Mouse (Mus musculus): ENCODE measurements at regions not wholly inside any gene's neighbourhood (a gene's known extent, or its start where the extent isn't known, plus 50 kb on each side); places are given as distances from the start of the nearest gene placed in this dataset.

DNA sequence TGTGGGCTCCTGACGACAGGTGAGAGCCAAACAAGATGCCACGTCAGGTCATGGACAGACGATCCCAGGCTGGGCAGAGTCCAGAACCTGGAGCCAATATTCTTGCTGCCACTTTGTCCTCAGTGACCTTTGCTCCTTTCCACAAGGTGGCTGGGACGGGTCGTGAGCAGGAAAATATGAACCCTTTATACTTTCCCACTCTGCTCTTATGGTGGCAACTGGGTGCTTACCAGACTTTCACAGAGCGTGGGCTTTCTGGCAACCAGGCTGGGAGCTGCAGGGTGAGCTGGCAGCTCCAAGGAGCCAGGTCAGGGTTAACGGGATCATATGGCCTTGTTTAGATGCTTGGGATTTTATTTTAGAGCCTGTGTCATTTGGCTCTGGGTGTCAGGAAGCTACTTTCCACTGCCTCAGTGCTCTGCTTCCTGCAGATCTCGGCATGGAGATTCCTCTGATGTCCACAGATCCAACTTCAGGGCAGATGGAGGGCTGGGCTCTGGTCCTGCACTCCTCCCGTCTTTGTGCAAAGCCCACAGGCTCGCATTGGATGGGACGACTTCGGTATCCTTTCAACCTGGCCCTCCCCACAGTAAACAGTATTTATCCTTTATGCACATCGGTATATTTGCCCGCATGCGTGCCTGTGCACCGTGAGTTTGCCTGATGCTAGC is 143.9 kb downstream of the Unc5cl start:
- TF ChIP-seq CTCF (conservative IDR thresholded peaks at IDR 0.05; ENCODE audit: low read length) = no peak
- no peak for TF ChIP-seq POU5F1 (IDR thresholded peaks at IDR 0.05; ENCODE audit: borderline replicate concordance, low read length)
